Mouse (Mus musculus): ENCODE measurements around the gene Miga1. TPM values are rescaled to one million over a fixed set of nuclear protein-coding genes. Genes with fewer than 3 reads are reported as not detected.
A peak's percentile ranks its signal among the peaks of the same experiment; 100 is the strongest.

Gene Miga1
- polyA plus RNA-seq, 1 experiment from 2014 or later = 16.7 TPM

DNA sequence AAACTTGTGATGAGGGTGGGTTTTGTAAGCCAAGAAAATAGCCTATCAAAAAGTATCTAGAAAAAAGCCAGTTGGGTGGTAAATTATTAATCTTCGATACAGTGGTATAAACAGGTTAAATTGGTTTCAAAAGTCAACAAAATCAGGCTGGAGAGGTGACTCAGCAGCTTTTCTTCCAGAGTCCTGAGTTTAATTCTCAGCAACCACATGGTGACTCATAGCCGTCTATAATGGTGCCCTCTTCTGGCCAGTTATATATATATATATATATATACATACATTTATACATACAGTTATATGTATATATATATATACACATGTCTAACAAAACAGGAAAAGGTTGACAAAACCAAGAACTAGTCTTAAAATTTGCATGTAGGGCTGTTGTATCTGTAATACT, 101.4 kb downstream of the Miga1 start:
- H3K27me3 ChIP-seq (ENCODE audit: control insufficient read depth, insufficient read depth, low read length) = no peaks in the 10 kb centered on the region
- no peak overlapping the region for H3K4me3 ChIP-seq (ENCODE audit: low read depth, low read length)
- ATAC-seq (replicated peaks; ENCODE audit: insufficient number of reproducible peaks, low FRiP score, low TSS enrichment) = 0 out of 2 replicates have a peak, but pooled peaks have one; percentile 43
- H3K9ac ChIP-seq (ENCODE audit: low read depth, low read length) = no peak overlapping the region
- WGBS (ENCODE audit: insufficient replicate concordance) = 66% methylated on average over 2 of the region's 2 CpGs
- H3K36me3 ChIP-seq (ENCODE audit: control insufficient read depth, insufficient read depth, low read length) = peaks cover 22% of the 10 kb centered on the region
- H3K4me1 ChIP-seq (ENCODE audit: control insufficient read depth, insufficient read depth, low read length) = no peaks in the 10 kb centered on the region
- no peak overlapping the region for H3K27ac ChIP-seq (ENCODE audit: low read depth, low read length)
- no peaks in the 10 kb centered on the region for H3K9me3 ChIP-seq (replicated peaks; ENCODE audit: control insufficient read depth, low read length)
- no peak overlapping the region for H3K4me2 ChIP-seq

DNA sequence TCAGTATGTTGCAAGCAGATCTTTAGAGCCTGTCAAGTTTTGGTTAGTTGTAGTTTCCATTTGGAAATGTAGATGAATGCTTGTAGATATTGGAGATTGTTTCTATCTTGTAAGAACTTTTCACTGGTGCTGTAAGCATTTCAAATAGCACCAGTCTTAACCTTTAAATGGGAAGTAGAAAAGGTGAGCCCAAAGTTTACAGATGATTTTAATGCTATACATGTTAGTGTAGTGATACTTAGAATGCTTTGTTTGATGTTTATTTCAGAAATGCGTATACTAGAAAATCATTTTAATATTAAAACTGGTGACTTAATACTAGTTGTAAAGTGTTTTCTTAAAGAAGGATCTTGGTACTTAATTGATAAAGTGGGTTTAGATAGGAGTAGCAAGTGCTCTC, 104.4 kb downstream of the Miga1 start:
- Histone ChIP-seq H3K4me1 (ENCODE audit: control insufficient read depth, insufficient read depth, low read length) (peaks cover 4% of the 10 kb centered on the region; the same call in 1 of the 2 replicates), H3K9me3 (replicated peaks; ENCODE audit: control insufficient read depth, low read length) (no peaks in the 10 kb centered on the region), H3K4me2 (no peak overlapping the region), H3K36me3 (ENCODE audit: control insufficient read depth, insufficient read depth, low read length) (peaks cover 26% of the 10 kb centered on the region), H3K9ac (ENCODE audit: low read depth, low read length) (no peak overlapping the region), H3K27me3 (ENCODE audit: control insufficient read depth, insufficient read depth, low read length) (no peaks in the 10 kb centered on the region), H3K4me3 (ENCODE audit: low read depth, low read length) (no peak overlapping the region), H3K27ac (ENCODE audit: low read depth, low read length) (no peak overlapping the region)
- no peak for ATAC-seq (replicated peaks; ENCODE audit: insufficient number of reproducible peaks, low FRiP score, low TSS enrichment)
- WGBS (ENCODE audit: insufficient replicate concordance) = 92% methylated on average over 1 of the region's 1 CpGs

DNA sequence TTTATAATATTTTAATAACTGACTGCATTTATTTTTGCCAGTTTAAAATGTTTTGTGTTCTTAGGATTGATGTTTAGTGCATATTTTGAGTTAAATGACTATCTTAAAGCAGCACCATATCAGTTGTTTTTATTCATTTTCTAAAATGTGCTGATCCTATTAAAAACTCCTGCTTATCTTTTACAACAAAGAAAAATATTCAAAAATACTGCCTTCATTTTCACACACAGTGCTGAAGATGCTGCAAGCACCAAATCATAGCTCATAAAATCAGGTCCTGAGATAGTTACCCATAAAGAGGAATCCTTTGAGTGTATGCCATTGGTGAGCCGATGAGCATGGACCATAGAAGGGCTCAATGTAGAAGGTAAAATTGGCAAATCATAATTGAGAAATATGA, 105.0 kb downstream of the Miga1 start:
- no peak overlapping the region for H3K27ac ChIP-seq (ENCODE audit: low read depth, low read length)
- no peaks in the 10 kb centered on the region for H3K9me3 ChIP-seq (replicated peaks; ENCODE audit: control insufficient read depth, low read length)
- peaks cover 4% of the 10 kb centered on the region; the same call in 1 of the 2 replicates for H3K4me1 ChIP-seq (ENCODE audit: control insufficient read depth, insufficient read depth, low read length)
- peaks cover 24% of the 10 kb centered on the region for H3K36me3 ChIP-seq (ENCODE audit: control insufficient read depth, insufficient read depth, low read length)
- H3K4me3 ChIP-seq (ENCODE audit: low read depth, low read length) = no peak overlapping the region
- H3K9ac ChIP-seq (ENCODE audit: low read depth, low read length) = no peak overlapping the region
- H3K27me3 ChIP-seq (ENCODE audit: control insufficient read depth, insufficient read depth, low read length) = no peaks in the 10 kb centered on the region
- no peak for ATAC-seq (replicated peaks; ENCODE audit: insufficient number of reproducible peaks, low FRiP score, low TSS enrichment)
- H3K4me2 ChIP-seq = no peak overlapping the region
- 90% methylated on average over 1 of the region's 1 CpGs for WGBS (ENCODE audit: insufficient replicate concordance)

DNA sequence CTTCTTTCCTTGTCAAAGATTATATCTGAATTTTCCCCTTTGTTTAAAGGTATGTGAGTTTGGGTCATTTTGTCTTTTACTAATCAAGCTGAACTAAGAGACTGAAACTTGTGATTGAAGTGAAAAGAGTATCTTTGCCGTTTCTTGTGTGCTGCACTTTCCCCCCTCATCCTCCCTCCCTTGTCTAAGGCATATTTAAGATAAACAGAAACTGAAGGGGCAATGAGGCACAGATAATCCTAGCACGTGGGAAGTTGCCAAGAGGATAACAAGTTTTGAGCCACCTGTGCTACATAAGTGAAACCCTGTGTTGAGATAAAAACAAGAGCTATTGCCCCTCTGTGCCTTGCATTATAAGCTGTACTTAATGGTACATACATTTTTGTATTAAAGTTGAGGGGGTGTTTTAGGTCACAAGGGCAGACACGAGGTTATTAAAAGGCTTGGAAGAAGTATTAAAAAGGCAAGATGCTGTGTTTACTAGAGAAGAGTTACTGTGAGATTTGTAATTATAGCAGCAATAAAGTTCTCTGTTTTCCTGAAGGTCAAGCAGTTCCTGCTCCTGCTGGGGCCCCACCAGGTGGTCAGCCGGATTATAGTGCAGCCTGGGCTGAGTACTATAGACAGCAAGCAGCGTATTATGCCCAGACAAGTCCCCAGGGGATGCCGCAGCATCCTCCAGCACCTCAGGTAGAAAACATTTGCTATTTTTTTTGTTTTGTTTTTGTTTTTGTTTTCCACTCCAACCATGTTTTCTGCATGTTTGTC, 108.7 kb downstream of the Miga1 start:
- peaks cover 26% of the 10 kb centered on the region for H3K36me3 ChIP-seq (ENCODE audit: control insufficient read depth, insufficient read depth, low read length)
- H3K27ac ChIP-seq (ENCODE audit: low read depth, low read length) = peak overlapping the region; percentile 22; the same call in 1 of the 2 replicates
- peaks cover 4% of the 10 kb centered on the region; the same call in 1 of the 2 replicates for H3K4me1 ChIP-seq (ENCODE audit: control insufficient read depth, insufficient read depth, low read length)
- H3K4me2 ChIP-seq = no peak overlapping the region
- no peak overlapping the region for H3K9ac ChIP-seq (ENCODE audit: low read depth, low read length)
- WGBS (ENCODE audit: insufficient replicate concordance) = 58% methylated on average over 6 of the region's 6 CpGs
- H3K4me3 ChIP-seq (ENCODE audit: low read depth, low read length) = no peak overlapping the region
- H3K27me3 ChIP-seq (ENCODE audit: control insufficient read depth, insufficient read depth, low read length) = no peaks in the 10 kb centered on the region
- no peaks in the 10 kb centered on the region for H3K9me3 ChIP-seq (replicated peaks; ENCODE audit: control insufficient read depth, low read length)
- no peak for ATAC-seq (replicated peaks; ENCODE audit: insufficient number of reproducible peaks, low FRiP score, low TSS enrichment)

DNA sequence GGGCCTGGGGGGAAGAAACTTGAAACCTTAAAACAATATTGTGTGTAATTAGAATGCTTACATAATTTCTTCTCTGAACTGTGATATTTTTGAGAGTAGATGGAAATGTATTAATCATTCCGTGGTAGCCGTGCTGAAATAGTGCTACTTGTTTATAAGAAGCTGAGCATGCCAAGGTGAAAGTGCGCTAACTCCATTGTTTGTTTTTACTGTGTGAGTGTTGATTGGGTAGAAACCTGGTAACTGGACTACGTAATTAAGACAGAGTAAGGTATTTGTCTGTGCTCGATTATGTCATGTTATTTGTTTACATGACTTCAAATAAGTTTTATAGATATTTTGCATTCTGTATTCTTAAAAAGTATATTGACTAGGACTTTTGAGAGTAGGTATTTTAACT, 110.9 kb downstream of the Miga1 start:
- H3K9me3 ChIP-seq (replicated peaks; ENCODE audit: control insufficient read depth, low read length) = no peaks in the 10 kb centered on the region
- H3K27ac ChIP-seq (ENCODE audit: low read depth, low read length) = no peak overlapping the region
- H3K9ac ChIP-seq (ENCODE audit: low read depth, low read length) = no peak overlapping the region
- peaks cover 4% of the 10 kb centered on the region; the same call in 1 of the 2 replicates for H3K4me1 ChIP-seq (ENCODE audit: control insufficient read depth, insufficient read depth, low read length)
- H3K36me3 ChIP-seq (ENCODE audit: control insufficient read depth, insufficient read depth, low read length) = peaks cover 31% of the 10 kb centered on the region
- no peak overlapping the region for H3K4me2 ChIP-seq
- no peak for ATAC-seq (replicated peaks; ENCODE audit: insufficient number of reproducible peaks, low FRiP score, low TSS enrichment)
- H3K27me3 ChIP-seq (ENCODE audit: control insufficient read depth, insufficient read depth, low read length) = no peaks in the 10 kb centered on the region
- WGBS (ENCODE audit: insufficient replicate concordance) = 90% methylated on average over 5 of the region's 5 CpGs
- no peak overlapping the region for H3K4me3 ChIP-seq (ENCODE audit: low read depth, low read length)

DNA sequence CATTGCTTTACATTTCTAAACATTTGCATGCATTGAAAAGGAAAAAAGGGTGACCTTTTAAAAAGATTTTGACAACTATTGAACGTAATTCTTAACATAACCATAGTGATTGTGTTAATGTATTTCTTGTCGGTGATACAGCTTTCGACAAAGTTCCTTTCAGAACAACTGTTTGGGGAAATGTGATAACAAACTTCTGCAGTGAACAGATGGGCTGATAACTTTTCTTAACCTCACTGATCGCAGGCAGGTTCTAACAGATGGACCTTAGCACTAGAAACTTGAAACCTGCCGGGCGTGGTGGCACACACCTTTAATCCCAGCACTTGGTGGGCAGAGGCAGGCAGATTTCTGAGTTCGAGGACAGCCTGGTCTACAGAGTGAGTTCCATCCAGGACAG, 111.4 kb downstream of the Miga1 start:
- H3K27me3 ChIP-seq (ENCODE audit: control insufficient read depth, insufficient read depth, low read length) = no peaks in the 10 kb centered on the region
- H3K4me2 ChIP-seq = no peak overlapping the region
- no peak overlapping the region for H3K27ac ChIP-seq (ENCODE audit: low read depth, low read length)
- WGBS (ENCODE audit: insufficient replicate concordance) = 86% methylated on average over 7 of the region's 7 CpGs
- H3K4me1 ChIP-seq (ENCODE audit: control insufficient read depth, insufficient read depth, low read length) = peaks cover 4% of the 10 kb centered on the region; the same call in 1 of the 2 replicates
- no peak overlapping the region for H3K9ac ChIP-seq (ENCODE audit: low read depth, low read length)
- H3K9me3 ChIP-seq (replicated peaks; ENCODE audit: control insufficient read depth, low read length) = no peaks in the 10 kb centered on the region
- peaks cover 35% of the 10 kb centered on the region for H3K36me3 ChIP-seq (ENCODE audit: control insufficient read depth, insufficient read depth, low read length)
- no peak for ATAC-seq (replicated peaks; ENCODE audit: insufficient number of reproducible peaks, low FRiP score, low TSS enrichment)
- H3K4me3 ChIP-seq (ENCODE audit: low read depth, low read length) = no peak overlapping the region

DNA sequence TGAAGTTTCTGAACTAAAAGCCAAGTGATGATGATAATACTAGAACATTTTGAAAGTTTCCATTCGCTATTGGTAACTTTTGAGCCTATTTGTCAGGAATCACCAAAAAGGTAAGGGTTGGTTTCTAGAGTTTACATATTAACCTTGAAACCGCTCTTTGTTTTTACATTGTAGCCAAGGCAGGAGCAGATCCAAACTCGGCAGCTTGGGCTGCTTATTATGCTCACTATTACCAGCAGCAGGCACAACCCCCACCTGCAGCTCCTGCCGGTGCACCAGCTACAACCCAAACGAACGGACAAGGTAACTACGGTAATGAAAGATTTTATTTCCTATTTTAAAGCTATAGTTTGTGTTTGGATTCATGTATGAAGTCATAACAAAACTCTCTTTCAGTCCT, 114.3 kb downstream of the Miga1 start:
- no peak overlapping the region for H3K9ac ChIP-seq (ENCODE audit: low read depth, low read length)
- H3K9me3 ChIP-seq (replicated peaks; ENCODE audit: control insufficient read depth, low read length) = no peaks in the 10 kb centered on the region
- H3K27me3 ChIP-seq (ENCODE audit: control insufficient read depth, insufficient read depth, low read length) = no peaks in the 10 kb centered on the region
- H3K4me3 ChIP-seq (ENCODE audit: low read depth, low read length) = no peak overlapping the region
- WGBS (ENCODE audit: insufficient replicate concordance) = 92% methylated on average over 7 of the region's 7 CpGs
- H3K4me1 ChIP-seq (ENCODE audit: control insufficient read depth, insufficient read depth, low read length) = no peaks in the 10 kb centered on the region
- H3K36me3 ChIP-seq (ENCODE audit: control insufficient read depth, insufficient read depth, low read length) = peaks cover 47% of the 10 kb centered on the region
- H3K27ac ChIP-seq (ENCODE audit: low read depth, low read length) = no peak overlapping the region
- ATAC-seq (replicated peaks; ENCODE audit: insufficient number of reproducible peaks, low FRiP score, low TSS enrichment) = no peak
- H3K4me2 ChIP-seq = no peak overlapping the region

DNA sequence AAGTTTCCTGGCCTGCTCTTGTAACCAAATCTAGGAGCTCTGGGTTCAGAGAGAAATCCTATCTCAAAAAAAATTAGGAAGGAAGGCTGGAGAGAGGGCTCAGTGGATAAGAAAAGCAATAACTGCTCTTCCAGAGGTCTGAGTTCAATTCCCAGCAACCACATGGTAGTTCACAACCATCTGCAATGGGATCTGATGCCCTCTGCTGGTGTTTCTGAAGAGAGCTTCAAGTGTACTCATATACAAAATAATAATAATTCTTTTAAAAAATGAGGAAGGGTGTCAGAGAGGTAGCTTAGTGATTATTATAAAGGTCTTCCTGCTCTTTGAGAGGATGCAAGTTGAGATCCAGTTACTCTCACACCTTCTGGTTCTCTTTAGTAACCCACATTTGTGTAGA, 115.3 kb downstream of the Miga1 start:
- Histone ChIP-seq H3K27ac (ENCODE audit: low read depth, low read length) (no peak overlapping the region), H3K4me3 (ENCODE audit: low read depth, low read length) (no peak overlapping the region), H3K36me3 (ENCODE audit: control insufficient read depth, insufficient read depth, low read length) (peaks cover 50% of the 10 kb centered on the region), H3K27me3 (ENCODE audit: control insufficient read depth, insufficient read depth, low read length) (no peaks in the 10 kb centered on the region), H3K9me3 (replicated peaks; ENCODE audit: control insufficient read depth, low read length) (no peaks in the 10 kb centered on the region), H3K9ac (ENCODE audit: low read depth, low read length) (no peak overlapping the region), H3K4me1 (ENCODE audit: control insufficient read depth, insufficient read depth, low read length) (no peaks in the 10 kb centered on the region), H3K4me2 (no peak overlapping the region)
- ATAC-seq (replicated peaks; ENCODE audit: insufficient number of reproducible peaks, low FRiP score, low TSS enrichment) = no peak

Measured in heart, embryonic 11.5 days (tissue).